Mouse (Mus musculus): ENCODE data around the gene Chn1. TPM values are rescaled to one million over a fixed set of nuclear protein-coding genes. Genes with fewer than 3 reads are reported as not detected.

The Chn1 gene
- polyA plus RNA-seq, 1 experiment from 2014 or later, result 129 TPM

GRCm38 (mm10) chr2:73660566-73661134 is 114.5 kb downstream of the Chn1 start:
- Histone ChIP-seq H3K9me3 (ENCODE audit: control insufficient read depth, low read length) (no peaks in the 10 kb centered on the region), H3K9ac (replicated peaks; ENCODE audit: low read length) (no peak overlapping the region; the same call in 1 of the 2 replicates), H3K36me3 (ENCODE audit: control insufficient read depth, insufficient read depth, low read length) (no peaks in the 10 kb centered on the region), H3K27me3 (ENCODE audit: control insufficient read depth, insufficient read depth, low read length) (no peaks in the 10 kb centered on the region), H3K27ac (replicated peaks; ENCODE audit: low read depth, low read length) (no peak overlapping the region), H3K4me2 (ENCODE audit: low read length) (peak overlapping the region; percentile 53), H3K4me3 (replicated peaks; ENCODE audit: low read depth, low read length) (no peak overlapping the region), H3K4me1 (ENCODE audit: control insufficient read depth, insufficient read depth, low read length) (peaks cover 40% of the 10 kb centered on the region)
- 81% methylated on average over 11 of the region's 11 CpGs for WGBS
- DNase-seq (no peak), ATAC-seq (ENCODE audit: low FRiP score, low TSS enrichment) (no peak)

- Histone ChIP-seq H3K4me1 (ENCODE audit: control insufficient read depth, insufficient read depth, low read length) (peaks cover 40% of the 10 kb centered on the region), H3K4me2 (ENCODE audit: low read length) (peak overlapping the region; percentile 53), H3K4me3 (replicated peaks; ENCODE audit: low read depth, low read length) (peak overlapping the region; percentile 19; the same call in 1 of the 2 replicates), H3K36me3 (ENCODE audit: control insufficient read depth, insufficient read depth, low read length) (no peaks in the 10 kb centered on the region), H3K9ac (replicated peaks; ENCODE audit: low read length) (peak overlapping the region; percentile 7; the same call in 1 of the 2 replicates), H3K27ac (replicated peaks; ENCODE audit: low read depth, low read length) (peak overlapping the region; percentile 61), H3K27me3 (ENCODE audit: control insufficient read depth, insufficient read depth, low read length) (no peaks in the 10 kb centered on the region), H3K9me3 (ENCODE audit: control insufficient read depth, low read length) (no peaks in the 10 kb centered on the region)
- peak; percentile 78 for DNase-seq
- peak; percentile 80; the same call in 1 of the 2 replicates for ATAC-seq (ENCODE audit: low FRiP score, low TSS enrichment)
- 18% methylated on average over 18 of the region's 18 CpGs for WGBS
Observed at GRCm38 (mm10) chr2:73659726-73660565, 115.2 kb downstream of the Chn1 start.

GRCm38 (mm10) chr2:73659041-73659440 is 116.1 kb downstream of the Chn1 start:
- 25% methylated on average over 8 of the region's 8 CpGs for WGBS
- DNase-seq (no peak), ATAC-seq (ENCODE audit: low FRiP score, low TSS enrichment) (no peak)
- H3K4me2 ChIP-seq (ENCODE audit: low read length), result peak overlapping the region; percentile 53
- H3K9me3 ChIP-seq (ENCODE audit: control insufficient read depth, low read length), result no peaks in the 10 kb centered on the region
- H3K9ac ChIP-seq (replicated peaks; ENCODE audit: low read length), result no peak overlapping the region; the same call in 1 of the 2 replicates
- H3K27ac ChIP-seq (replicated peaks; ENCODE audit: low read depth, low read length), result no peak overlapping the region
- H3K36me3 ChIP-seq (ENCODE audit: control insufficient read depth, insufficient read depth, low read length), result no peaks in the 10 kb centered on the region
- H3K4me3 ChIP-seq (replicated peaks; ENCODE audit: low read depth, low read length), result no peak overlapping the region
- peaks cover 40% of the 10 kb centered on the region for H3K4me1 ChIP-seq (ENCODE audit: control insufficient read depth, insufficient read depth, low read length)
- no peaks in the 10 kb centered on the region for H3K27me3 ChIP-seq (ENCODE audit: control insufficient read depth, insufficient read depth, low read length)

- H3K36me3 ChIP-seq (ENCODE audit: control insufficient read depth, insufficient read depth, low read length), result no peaks in the 10 kb centered on the region
- DNase-seq, result no peak
- no peak overlapping the region for H3K27ac ChIP-seq (replicated peaks; ENCODE audit: low read depth, low read length)
- H3K9me3 ChIP-seq (ENCODE audit: control insufficient read depth, low read length), result no peaks in the 10 kb centered on the region
- no peak for ATAC-seq (ENCODE audit: low FRiP score, low TSS enrichment)
- H3K27me3 ChIP-seq (ENCODE audit: control insufficient read depth, insufficient read depth, low read length), result no peaks in the 10 kb centered on the region
- no peak overlapping the region for H3K4me3 ChIP-seq (replicated peaks; ENCODE audit: low read depth, low read length)
- WGBS, result 62% methylated on average over 3 of the region's 3 CpGs
- peaks cover 40% of the 10 kb centered on the region for H3K4me1 ChIP-seq (ENCODE audit: control insufficient read depth, insufficient read depth, low read length)
- no peak overlapping the region for H3K4me2 ChIP-seq (ENCODE audit: low read length)
- H3K9ac ChIP-seq (replicated peaks; ENCODE audit: low read length), result no peak overlapping the region
Observed at GRCm38 (mm10) chr2:73657961-73658360, 117.2 kb downstream of the Chn1 start.

GRCm38 (mm10) chr2:73657151-73657550 is 118.0 kb downstream of the Chn1 start:
- Histone ChIP-seq H3K27me3 (ENCODE audit: control insufficient read depth, insufficient read depth, low read length) (no peaks in the 10 kb centered on the region), H3K36me3 (ENCODE audit: control insufficient read depth, insufficient read depth, low read length) (no peaks in the 10 kb centered on the region), H3K9me3 (ENCODE audit: control insufficient read depth, low read length) (no peaks in the 10 kb centered on the region), H3K27ac (replicated peaks; ENCODE audit: low read depth, low read length) (no peak overlapping the region), H3K4me2 (ENCODE audit: low read length) (0 out of 2 replicates have a peak overlapping the region, but pooled peaks have one; percentile 9), H3K9ac (replicated peaks; ENCODE audit: low read length) (no peak overlapping the region; the same call in 1 of the 2 replicates), H3K4me1 (ENCODE audit: control insufficient read depth, insufficient read depth, low read length) (peaks cover 40% of the 10 kb centered on the region), H3K4me3 (replicated peaks; ENCODE audit: low read depth, low read length) (no peak overlapping the region)
- peak; percentile 48 for DNase-seq
- no peak; the same call in 1 of the 2 replicates for ATAC-seq (ENCODE audit: low FRiP score, low TSS enrichment)
- 21% methylated on average over 7 of the region's 7 CpGs for WGBS

GRCm38 (mm10) chr2:73655663-73656062 is 119.5 kb downstream of the Chn1 start:
- no peak overlapping the region for H3K9ac ChIP-seq (replicated peaks; ENCODE audit: low read length)
- H3K4me2 ChIP-seq (ENCODE audit: low read length), result no peak overlapping the region
- WGBS, result 76% methylated on average over 4 of the region's 4 CpGs
- no peak overlapping the region for H3K4me3 ChIP-seq (replicated peaks; ENCODE audit: low read depth, low read length)
- H3K36me3 ChIP-seq (ENCODE audit: control insufficient read depth, insufficient read depth, low read length), result no peaks in the 10 kb centered on the region
- DNase-seq (no peak), ATAC-seq (ENCODE audit: low FRiP score, low TSS enrichment) (no peak)
- peaks cover 35% of the 10 kb centered on the region for H3K4me1 ChIP-seq (ENCODE audit: control insufficient read depth, insufficient read depth, low read length)
- no peaks in the 10 kb centered on the region for H3K9me3 ChIP-seq (ENCODE audit: control insufficient read depth, low read length)
- no peak overlapping the region for H3K27ac ChIP-seq (replicated peaks; ENCODE audit: low read depth, low read length)
- H3K27me3 ChIP-seq (ENCODE audit: control insufficient read depth, insufficient read depth, low read length), result no peaks in the 10 kb centered on the region

- Histone ChIP-seq H3K27ac (replicated peaks; ENCODE audit: low read depth, low read length) (no peak overlapping the region), H3K9ac (replicated peaks; ENCODE audit: low read length) (no peak overlapping the region), H3K9me3 (ENCODE audit: control insufficient read depth, low read length) (no peaks in the 10 kb centered on the region), H3K4me1 (ENCODE audit: control insufficient read depth, insufficient read depth, low read length) (peaks cover 28% of the 10 kb centered on the region), H3K36me3 (ENCODE audit: control insufficient read depth, insufficient read depth, low read length) (no peaks in the 10 kb centered on the region), H3K4me2 (ENCODE audit: low read length) (no peak overlapping the region), H3K27me3 (ENCODE audit: control insufficient read depth, insufficient read depth, low read length) (no peaks in the 10 kb centered on the region), H3K4me3 (replicated peaks; ENCODE audit: low read depth, low read length) (no peak overlapping the region)
- ATAC-seq (ENCODE audit: low FRiP score, low TSS enrichment), result no peak
- DNase-seq, result no peak
- WGBS, result 72% methylated on average over 1 of the region's 1 CpGs
Observed at GRCm38 (mm10) chr2:73654892-73655243, 120.3 kb downstream of the Chn1 start.

GRCm38 (mm10) chr2:73654059-73654891 is 120.9 kb downstream of the Chn1 start:
- Histone ChIP-seq H3K27me3 (ENCODE audit: control insufficient read depth, insufficient read depth, low read length) (no peaks in the 10 kb centered on the region), H3K9ac (replicated peaks; ENCODE audit: low read length) (no peak overlapping the region), H3K4me1 (ENCODE audit: control insufficient read depth, insufficient read depth, low read length) (peaks cover 22% of the 10 kb centered on the region), H3K9me3 (ENCODE audit: control insufficient read depth, low read length) (no peaks in the 10 kb centered on the region), H3K4me3 (replicated peaks; ENCODE audit: low read depth, low read length) (no peak overlapping the region), H3K27ac (replicated peaks; ENCODE audit: low read depth, low read length) (no peak overlapping the region), H3K36me3 (ENCODE audit: control insufficient read depth, insufficient read depth, low read length) (no peaks in the 10 kb centered on the region), H3K4me2 (ENCODE audit: low read length) (no peak overlapping the region)
- no peak for ATAC-seq (ENCODE audit: low FRiP score, low TSS enrichment)
- DNase-seq, result no peak
- 84% methylated on average over 4 of the region's 4 CpGs for WGBS

Data from midbrain, embryonic 14.5 days (tissue).